Mouse (Mus musculus): ENCODE results near the gene Lzts3. TPM values are rescaled to one million over a fixed set of nuclear protein-coding genes. Genes with fewer than 3 reads are reported as not detected.

Gene Lzts3
- total and polyA plus RNA-seq, 3 experiments, result 1.9 to 4.5 TPM; not detected in 1

DNA sequence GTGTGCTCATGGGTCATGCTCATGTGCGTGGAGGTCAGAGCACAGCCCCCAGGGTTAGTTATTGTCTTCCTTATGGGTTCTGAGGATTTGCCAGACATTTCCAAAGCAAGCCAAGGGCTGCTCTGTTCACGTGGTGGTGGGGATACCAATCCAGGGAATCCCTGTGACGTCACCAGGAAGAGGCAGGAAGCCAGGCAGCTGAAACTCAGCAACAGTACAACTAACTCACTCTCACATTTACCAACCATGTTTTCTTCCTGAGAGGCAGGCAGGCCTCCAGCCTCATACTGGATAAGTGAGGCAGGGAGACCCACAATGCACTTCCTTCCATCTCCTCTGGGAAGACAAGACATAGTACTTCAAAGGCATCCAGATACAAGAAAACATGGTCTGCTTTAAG, 44.2 kb downstream of the Lzts3 start:
- DNase-seq (ENCODE audit: low read depth, low spot score), result no peak
- H3K79me2 ChIP-seq (ENCODE audit: control insufficient read depth, insufficient read depth, low read length, poor library complexity), result no peaks in the 10 kb centered on the region
- peaks cover 27 to 34% of the 10 kb centered on the region in 2 experiments for H3K4me1 ChIP-seq (ENCODE audit: control insufficient read depth in 1 of 2, insufficient read depth in 2 of 2, low read length in 2 of 2)
- H3K9me3 ChIP-seq (replicated peaks; ENCODE audit: insufficient read depth, low read length), result no peaks in the 10 kb centered on the region
- no peak overlapping the region for H3K4me3 ChIP-seq (ENCODE audit: control insufficient read depth in 1 of 2, insufficient read depth in 1 of 2, low read depth in 2 of 2, low read length in 2 of 2)
- H3K27me3 ChIP-seq (ENCODE audit: control insufficient read depth in 1 of 2, insufficient read depth in 2 of 2, low read length in 2 of 2), result no peaks in the 10 kb centered on the region
- TF ChIP-seq MAZ (IDR thresholded peaks at IDR 0.05; ENCODE audit: low read depth, low read length) (no peak), ZKSCAN1 (IDR thresholded peaks at IDR 0.05; ENCODE audit: low read depth, low read length) (no peak), CTCF (IDR thresholded peaks at IDR 0.05 in 2 of 3, conservative IDR thresholded peaks at IDR 0.05 in 1 of 3; ENCODE audit: control insufficient read depth in 1 of 3, insufficient read depth in 1 of 3, low read depth in 2 of 3, low read length in 3 of 3, poor library complexity in 1 of 3, severe bottlenecking in 1 of 3) (no peak), MEF2A (IDR thresholded peaks at IDR 0.05; ENCODE audit: extremely low read depth, insufficient replicate concordance, low read depth, low read length, poor library complexity, severe bottlenecking) (no peak), RAD21 (IDR thresholded peaks at IDR 0.05; ENCODE audit: low read depth, low read length) (no peak), ZC3H11A (IDR thresholded peaks at IDR 0.05; ENCODE audit: low read depth, low read length) (no peak), POLR2AphosphoS2 (IDR thresholded peaks at IDR 0.05; ENCODE audit: low read length) (no peak), NELFE (IDR thresholded peaks at IDR 0.05; ENCODE audit: low read depth, low read length) (no peak), ZNF384 (IDR thresholded peaks at IDR 0.05; ENCODE audit: low read depth, low read length) (no peak), MXI1 (IDR thresholded peaks at IDR 0.05; ENCODE audit: low read depth, low read length) (no peak), GABPA (IDR thresholded peaks at IDR 0.05; ENCODE audit: low read depth, low read length) (no peak), POLR2AphosphoS5 (IDR thresholded peaks at IDR 0.05; ENCODE audit: borderline replicate concordance, low read depth, low read length) (no peak), USF2 (IDR thresholded peaks at IDR 0.05; ENCODE audit: borderline replicate concordance in 1 of 2, insufficient read depth in 1 of 2, low read depth in 1 of 2, low read length in 2 of 2) (no peak), MYB (IDR thresholded peaks at IDR 0.05; ENCODE audit: low read depth, low read length) (no peak), HCFC1 (IDR thresholded peaks at IDR 0.05; ENCODE audit: low read depth, low read length) (no peak), TCF12 (IDR thresholded peaks at IDR 0.05; ENCODE audit: low read depth, low read length) (no peak), ZMIZ1 (IDR thresholded peaks at IDR 0.05; ENCODE audit: low read depth, low read length) (no peak)
- no peak overlapping the region for H3K9ac ChIP-seq (ENCODE audit: control insufficient read depth, low read depth, low read length, poor library complexity, severe bottlenecking)
- H3K36me3 ChIP-seq (ENCODE audit: control insufficient read depth in 1 of 2, insufficient read depth in 2 of 2, low read length in 2 of 2), result peaks cover 0 to 36% of the 10 kb centered on the region in 2 experiments
- peak overlapping the region; percentile 18; the same call in 1 of the 2 replicates for H3K27ac ChIP-seq (ENCODE audit: control insufficient read depth, low read depth, low read length)

DNA sequence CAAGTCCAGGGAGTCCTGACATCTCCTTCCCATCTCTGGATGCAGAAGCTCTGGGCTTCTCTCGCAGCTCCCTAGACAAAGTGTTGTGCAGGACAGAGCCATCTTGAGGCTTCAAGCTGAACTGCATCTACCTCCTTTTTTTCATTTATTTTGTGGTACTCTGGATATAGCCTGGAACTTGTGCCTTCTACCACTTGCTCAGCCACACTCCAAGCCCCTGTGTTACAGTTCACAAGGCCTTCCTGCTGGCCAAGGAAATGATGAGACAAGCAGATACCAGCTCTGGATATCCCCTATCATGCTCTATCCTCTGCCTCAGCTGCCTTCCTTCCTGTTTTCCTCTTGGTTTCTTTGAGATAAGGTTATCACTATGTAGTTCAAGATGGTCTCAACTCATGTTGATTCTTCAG, 45.0 kb downstream of the Lzts3 start:
- Histone ChIP-seq H3K79me2 (ENCODE audit: control insufficient read depth, insufficient read depth, low read length, poor library complexity) (no peaks in the 10 kb centered on the region), H3K9ac (ENCODE audit: control insufficient read depth, low read depth, low read length, poor library complexity, severe bottlenecking) (no peak overlapping the region), H3K4me3 (ENCODE audit: control insufficient read depth in 1 of 2, insufficient read depth in 1 of 2, low read depth in 2 of 2, low read length in 2 of 2) (no peak overlapping the region), H3K36me3 (ENCODE audit: control insufficient read depth in 1 of 2, insufficient read depth in 2 of 2, low read length in 2 of 2) (peaks cover 0 to 36% of the 10 kb centered on the region in 2 experiments), H3K4me1 (ENCODE audit: control insufficient read depth in 1 of 2, insufficient read depth in 2 of 2, low read length in 2 of 2) (peaks cover 27 to 34% of the 10 kb centered on the region in 2 experiments), H3K9me3 (replicated peaks; ENCODE audit: insufficient read depth, low read length) (no peaks in the 10 kb centered on the region), H3K27ac (ENCODE audit: control insufficient read depth, low read depth, low read length) (peak overlapping the region; percentile 46), H3K27me3 (ENCODE audit: control insufficient read depth in 1 of 2, insufficient read depth in 2 of 2, low read length in 2 of 2) (no peaks in the 10 kb centered on the region)
- peak; percentile 81 for DNase-seq (ENCODE audit: low read depth, low spot score)
- TF ChIP-seq CTCF (IDR thresholded peaks at IDR 0.05 in 2 of 3, conservative IDR thresholded peaks at IDR 0.05 in 1 of 3; ENCODE audit: control insufficient read depth in 1 of 3, insufficient read depth in 1 of 3, low read depth in 2 of 3, low read length in 3 of 3, poor library complexity in 1 of 3, severe bottlenecking in 1 of 3), result peak; percentile 30 to 78 (median 56); a peak in 5 of 6 replicates
- peak; percentile 72 for TF ChIP-seq TAL1 (IDR thresholded peaks at IDR 0.05; ENCODE audit: low read length)
- TF ChIP-seq NELFE (IDR thresholded peaks at IDR 0.05; ENCODE audit: low read depth, low read length), result no peak
- no peak for TF ChIP-seq E2F4 (IDR thresholded peaks at IDR 0.05; ENCODE audit: borderline replicate concordance, low read depth, low read length)
- TF ChIP-seq SMC3 (IDR thresholded peaks at IDR 0.05; ENCODE audit: low read depth, low read length), result peak; percentile 33
- TF ChIP-seq MAZ (IDR thresholded peaks at IDR 0.05; ENCODE audit: low read depth, low read length), result no peak
- TF ChIP-seq USF1 (IDR thresholded peaks at IDR 0.05; ENCODE audit: low read depth, low read length), result no peak
- TF ChIP-seq POLR2AphosphoS2 (IDR thresholded peaks at IDR 0.05; ENCODE audit: low read length), result no peak
- peak; percentile 98 for TF ChIP-seq GATA1 (IDR thresholded peaks at IDR 0.05; ENCODE audit: low read depth, low read length)
- no peak for TF ChIP-seq UBTF (IDR thresholded peaks at IDR 0.05; ENCODE audit: borderline replicate concordance, insufficient read depth, low read depth, low read length)
- peak; percentile 62 for TF ChIP-seq SIN3A (IDR thresholded peaks at IDR 0.05; ENCODE audit: low read length)
- TF ChIP-seq NRF1 (IDR thresholded peaks at IDR 0.05; ENCODE audit: insufficient read depth, low read depth, low read length, poor library complexity, severe bottlenecking), result no peak
- TF ChIP-seq MAX (IDR thresholded peaks at IDR 0.05; ENCODE audit: low read length), result no peak
- peak; percentile 98 for TF ChIP-seq TCF12 (IDR thresholded peaks at IDR 0.05; ENCODE audit: low read depth, low read length)
- no peak for TF ChIP-seq HCFC1 (IDR thresholded peaks at IDR 0.05; ENCODE audit: low read depth, low read length)
- no peak for TF ChIP-seq MYB (IDR thresholded peaks at IDR 0.05; ENCODE audit: low read depth, low read length)
- TF ChIP-seq TBP (IDR thresholded peaks at IDR 0.05; ENCODE audit: low read depth, low read length), result no peak
- TF ChIP-seq ZNF384 (IDR thresholded peaks at IDR 0.05; ENCODE audit: low read depth, low read length), result no peak
- TF ChIP-seq ZMIZ1 (IDR thresholded peaks at IDR 0.05; ENCODE audit: low read depth, low read length), result no peak
- TF ChIP-seq MAFK (IDR thresholded peaks at IDR 0.05; ENCODE audit: borderline replicate concordance, low read depth, low read length), result peak; percentile 46; the same call in 1 of the 2 replicates
- no peak for TF ChIP-seq USF2 (IDR thresholded peaks at IDR 0.05; ENCODE audit: borderline replicate concordance in 1 of 2, insufficient read depth in 1 of 2, low read depth in 1 of 2, low read length in 2 of 2)
- no peak for TF ChIP-seq MEF2A (IDR thresholded peaks at IDR 0.05; ENCODE audit: extremely low read depth, insufficient replicate concordance, low read depth, low read length, poor library complexity, severe bottlenecking)
